Mouse (Mus musculus) lung, postnatal 0 days (tissue): Measurements from ENCODE around the gene Ptk6. TPM values are rescaled to one million over a fixed set of nuclear protein-coding genes. Genes with fewer than 3 reads are reported as not detected.

Experiments
- ATAC-seq: fragments of 200-750 bp; cut with Nextera tagmentation; 2 replicates; pipeline ENCODE4 v1.8.0; 2017; ENCODE audit warnings: moderate library complexity
- DNase-seq: peaks from one replicate; pipeline ENCODE4 v3.0.0-alpha.2; 2016; ENCODE audit warnings: low spot score
- H3K27ac ChIP-seq: fragments of 300-500 bp; sonication (generic); 2 replicates; pipeline ENCODE4 v1.5.1; 2014; ENCODE audit warnings: antibody characterized with exemption, mild to moderate bottlenecking, low read length, mixed read lengths
- H3K27me3 ChIP-seq: fragments of 300-500 bp; sonication (generic); replicated peaks from 2 replicates; pipeline ENCODE4 v1.6.1; 2014; ENCODE audit warnings: low read length, mixed read lengths; ENCODE audit not compliant: insufficient read depth
- H3K36me3 ChIP-seq: fragments of 300-500 bp; sonication (generic); 2 replicates; pipeline ENCODE4 v1.6.1; 2014; ENCODE audit warnings: low read length, mixed read lengths; ENCODE audit not compliant: insufficient read depth
- H3K4me1 ChIP-seq: fragments of 300-500 bp; sonication (generic); 2 replicates; pipeline ENCODE4 v1.6.1; 2014; ENCODE audit warnings: antibody characterized with exemption, low read depth, low read length, mixed read lengths; ENCODE audit not compliant: insufficient read depth
- H3K4me2 ChIP-seq: fragments of 300-500 bp; sonication (generic); replicated peaks from 2 replicates; pipeline ENCODE4 v1.6.1; 2014; ENCODE audit warnings: low read depth, mild to moderate bottlenecking, low read length, moderate library complexity, mixed read lengths
- H3K4me3 ChIP-seq: fragments of 300-500 bp; sonication (generic); 2 replicates; pipeline ENCODE4 v1.5.1; 2014; ENCODE audit warnings: low read depth, low read length
- H3K9ac ChIP-seq: fragments of 300-500 bp; sonication (generic); replicated peaks from 2 replicates; pipeline ENCODE4 v1.6.1; 2014; ENCODE audit warnings: low read depth, mild to moderate bottlenecking
- H3K9me3 ChIP-seq: fragments of 300-500 bp; sonication (generic); 2 replicates; pipeline ENCODE4 v1.6.1; 2016; ENCODE audit warnings: low read length, mixed read lengths
- CTCF ChIP-seq: IDR thresholded peaks from 2 replicates; pipeline ENCODE4 v1.5.1; 2016; ENCODE audit warnings: antibody characterized with exemption, mild to moderate bottlenecking
- EP300 ChIP-seq: IDR thresholded peaks from 2 replicates; pipeline ENCODE4 v1.6.1; 2016; ENCODE audit warnings: antibody characterized with exemption, mild to moderate bottlenecking, control low read depth
- WGBS: fragments of 180-500 bp; shearing (Covaris S2); extraction: QIAGEN DNeasy Blood & Tissue Kit; methylation state at CpG from one replicate; pipeline ENCODE4 v1.1.7; 2014; 5-methylcytosine and 5-hydroxymethylcytosine counted together
- polyA plus RNA-seq: library from polyadenylated mRNA; unstranded; fragments of >200 nt; fragmentation: Nextera tagmentation; extraction: Ambion mirVana; gene quantifications from 2 replicates; pipeline ENCODE4 v1.2.1, GENCODE M21; 2015

Gene Ptk6
- polyA plus RNA-seq, result 0.23 and 0.25 TPM in 2 replicates

GRCm38 (mm10) chr2:181202422-181202821 is at the start of gene Ptk6:
Gene Ptk6 (minus strand): TSS chr2:181202789.
- no peak within 1 kb of the TSS for H3K4me3 ChIP-seq
- no peak for TF ChIP-seq EP300
- ATAC-seq (no peak), DNase-seq (no peak)
- no peaks in the 10 kb centered on the region for H3K27me3 ChIP-seq
- H3K27ac ChIP-seq, result peak within 1 kb of the TSS; percentile 62; the same call in 1 of the 2 replicates
- H3K9ac ChIP-seq, result no peak within 1 kb of the TSS
- WGBS, result 79% methylated on average over 3 of the region's 3 CpGs
- H3K4me2 ChIP-seq, result no peak within 1 kb of the TSS
- no peaks in the 10 kb centered on the region; the same call in 1 of the 2 replicates for H3K4me1 ChIP-seq
- H3K9me3 ChIP-seq, result no peaks in the 10 kb centered on the region
- no peaks in the 10 kb centered on the region for H3K36me3 ChIP-seq

GRCm38 (mm10) chr2:181251841-181252240 is 49.3 kb upstream of the Ptk6 start:
- WGBS, result 76% methylated on average over 1 of the region's 1 CpGs
- DNase-seq (no peak), ATAC-seq (no peak)
- Histone ChIP-seq H3K9ac (no peak overlapping the region), H3K4me2 (no peak overlapping the region), H3K27ac (no peak overlapping the region), H3K4me1 (no peaks in the 10 kb centered on the region), H3K27me3 (no peaks in the 10 kb centered on the region), H3K36me3 (peaks cover 31% of the 10 kb centered on the region), H3K9me3 (no peaks in the 10 kb centered on the region), H3K4me3 (no peak overlapping the region)
- TF ChIP-seq EP300 (no peak), CTCF (no peak)

- TF ChIP-seq CTCF (no peak), EP300 (no peak)
- Histone ChIP-seq H3K36me3 (peaks cover 14% of the 10 kb centered on the region; the same call in 1 of the 2 replicates), H3K4me3 (no peak overlapping the region), H3K27me3 (no peaks in the 10 kb centered on the region), H3K27ac (no peak overlapping the region), H3K4me1 (no peaks in the 10 kb centered on the region), H3K4me2 (no peak overlapping the region), H3K9ac (no peak overlapping the region), H3K9me3 (no peaks in the 10 kb centered on the region)
- DNase-seq (no peak), ATAC-seq (no peak)
- 72% methylated on average over 10 of the region's 10 CpGs for WGBS
Measured at GRCm38 (mm10) chr2:181249217-181249616, 46.6 kb upstream of the Ptk6 start.

GRCm38 (mm10) chr2:181245031-181245430 is 42.4 kb upstream of the Ptk6 start:
- Histone ChIP-seq H3K36me3 (no peaks in the 10 kb centered on the region), H3K9me3 (no peaks in the 10 kb centered on the region), H3K27me3 (no peaks in the 10 kb centered on the region), H3K4me2 (no peak overlapping the region), H3K27ac (no peak overlapping the region), H3K4me3 (no peak overlapping the region), H3K9ac (no peak overlapping the region), H3K4me1 (peaks cover 12% of the 10 kb centered on the region; the same call in 1 of the 2 replicates)
- no peak for DNase-seq
- ATAC-seq, result no peak
- 26% methylated on average over 2 of the region's 2 CpGs for WGBS
- no peak for TF ChIP-seq EP300
- no peak for TF ChIP-seq CTCF

- DNase-seq (peak; percentile 64), ATAC-seq (peak; percentile 34; the same call in 1 of the 2 replicates)
- no peaks in the 10 kb centered on the region for H3K27me3 ChIP-seq
- no peak overlapping the region for H3K9ac ChIP-seq
- WGBS, result 31% methylated on average over 11 of the region's 11 CpGs
- H3K36me3 ChIP-seq, result 0 out of 2 replicates have a peak, but pooled peaks cover 5% of the 10 kb centered on the region
- peak overlapping the region; percentile 6; the same call in 1 of the 2 replicates for H3K4me2 ChIP-seq
- H3K4me1 ChIP-seq, result peaks cover 12% of the 10 kb centered on the region; the same call in 1 of the 2 replicates
- H3K9me3 ChIP-seq, result no peaks in the 10 kb centered on the region
- TF ChIP-seq CTCF (no peak), EP300 (no peak)
- no peak overlapping the region for H3K4me3 ChIP-seq
- no peak overlapping the region for H3K27ac ChIP-seq
Measured at GRCm38 (mm10) chr2:181243706-181244394, 41.3 kb upstream of the Ptk6 start.

GRCm38 (mm10) chr2:181242314-181242665 is 39.7 kb upstream of the Ptk6 start:
- Histone ChIP-seq H3K4me3 (peak overlapping the region; percentile 76), H3K27me3 (no peaks in the 10 kb centered on the region), H3K4me1 (peaks cover 12% of the 10 kb centered on the region; the same call in 1 of the 2 replicates), H3K27ac (peak overlapping the region; percentile 66; the same call in 1 of the 2 replicates), H3K9me3 (no peaks in the 10 kb centered on the region), H3K9ac (peak overlapping the region; percentile 78; the same call in 1 of the 2 replicates), H3K36me3 (0 out of 2 replicates have a peak, but pooled peaks cover 13% of the 10 kb centered on the region), H3K4me2 (peak overlapping the region; percentile 64)
- TF ChIP-seq EP300, result no peak
- TF ChIP-seq CTCF, result no peak
- 30% methylated on average over 3 of the region's 3 CpGs for WGBS
- DNase-seq (no peak), ATAC-seq (no peak; the same call in 1 of the 2 replicates)
